Mouse (Mus musculus) thymus, adult 18-20 months (tissue): ENCODE measurements around the gene Glis2.
"Not testable (repeated sequence)": the region's sequence is repeated elsewhere in the genome, so short reads cannot be mapped to it uniquely, and the experiment has no call there.

Experiments
- DNase-seq, 2 experiments: peaks; one replicate each; pipeline ENCODE4 v3.0.0; 2022; ENCODE audit warnings: mixed read lengths in 2 of 2

Gene Glis2

GRCm38 (mm10) chr16:4593971-4594813 is at the start of gene Glis2:
Gene Glis2, plus strand, starts transcription at chr16:4594713.
- no peak for DNase-seq

- no peak for DNase-seq
Measured at GRCm38 (mm10) chr16:4544845-4545244, 49.7 kb upstream of the Glis2 start.

- DNase-seq, result no peak
Measured at GRCm38 (mm10) chr16:4546838-4547237, 47.7 kb upstream of the Glis2 start.

GRCm38 (mm10) chr16:4547611-4548010 is 46.9 kb upstream of the Glis2 start:
- no peak for DNase-seq

GRCm38 (mm10) chr16:4548953-4549688 is 45.4 kb upstream of the Glis2 start:
- no peak for DNase-seq

- DNase-seq, result no peak
Measured at GRCm38 (mm10) chr16:4551056-4551455, 43.5 kb upstream of the Glis2 start.

- DNase-seq, result no peak
Measured at GRCm38 (mm10) chr16:4551885-4552284, 42.6 kb upstream of the Glis2 start.

GRCm38 (mm10) chr16:4552829-4553550 is 41.5 kb upstream of the Glis2 start:
- DNase-seq, result no peak

GRCm38 (mm10) chr16:4555555-4555954 is 39.0 kb upstream of the Glis2 start:
- DNase-seq, result no peak

- DNase-seq, result no peak
Measured at GRCm38 (mm10) chr16:4557085-4557484, 37.4 kb upstream of the Glis2 start.

GRCm38 (mm10) chr16:4557949-4558348 is 36.6 kb upstream of the Glis2 start:
- DNase-seq, result peak; percentile 63 to 66

GRCm38 (mm10) chr16:4558384-4558979 is 36.0 kb upstream of the Glis2 start:
- DNase-seq, result peak; percentile 88 to 90

- DNase-seq, result peak; percentile 49 to 67
Measured at GRCm38 (mm10) chr16:4558980-4559631, 35.4 kb upstream of the Glis2 start.

GRCm38 (mm10) chr16:4559715-4560144 is 34.8 kb upstream of the Glis2 start, which contains the start of gene Tfap4:
Gene Tfap4, minus strand, starts transcription at chr16:4559854.
- peak; percentile 69 to 82 for DNase-seq

- peak; percentile 56 to 68 for DNase-seq
Measured at GRCm38 (mm10) chr16:4560145-4560952, 34.2 kb upstream of the Glis2 start.

- DNase-seq, result peak; percentile 41 to 47
Measured at GRCm38 (mm10) chr16:4567912-4568311, 26.6 kb upstream of the Glis2 start.

GRCm38 (mm10) chr16:4570737-4571136 is 23.8 kb upstream of the Glis2 start:
- DNase-seq, result no peak

- no peak for DNase-seq
Measured at GRCm38 (mm10) chr16:4576038-4576437, 18.5 kb upstream of the Glis2 start.

GRCm38 (mm10) chr16:4576873-4577272 is 17.6 kb upstream of the Glis2 start:
- peak in 1 of 2 experiments; percentile 30 for DNase-seq

GRCm38 (mm10) chr16:4578630-4579029 is 15.9 kb upstream of the Glis2 start:
- DNase-seq, result no peak

- DNase-seq, result not testable (repeated sequence)
Measured at GRCm38 (mm10) chr16:4581179-4581578, 13.3 kb upstream of the Glis2 start.
